Mouse (Mus musculus) lung, adult 2 months (tissue): ENCODE results near the gene Tubb4a. TPM values are rescaled to one million over a fixed set of nuclear protein-coding genes. Genes with fewer than 3 reads are reported as not detected.

ENCODE experiments used
- DNase-seq: peaks from one replicate; pipeline ENCODE4 v3.0.0; 2022
- H3K4me1 ChIP-seq: fragments of 200-500 bp; 2 replicates; pipeline ENCODE4 v1.6.1; 2011; ENCODE audit warnings: low read length; ENCODE audit not compliant: control insufficient read depth, insufficient read depth
- H3K4me3 ChIP-seq: fragments of 200-500 bp; replicated peaks from 2 replicates; pipeline ENCODE3; 2011; ENCODE audit warnings: low read depth, mild to moderate bottlenecking, control low read depth, low read length; ENCODE audit errors: extremely low read depth
- CTCF ChIP-seq: fragments of 200-500 bp; IDR thresholded peaks from 2 replicates; pipeline ENCODE4 v1.5.1; 2011; ENCODE audit warnings: mild to moderate bottlenecking, low read length, control low read depth; ENCODE audit not compliant: insufficient read depth
- POLR2A ChIP-seq: fragments of 200-500 bp; IDR thresholded peaks from 2 replicates; pipeline ENCODE4 v1.6.1; 2011; ENCODE audit warnings: low read depth, mild to moderate bottlenecking, control low read depth, low read length, borderline replicate concordance; ENCODE audit errors: extremely low read depth
- WGBS: fragments of 180-500 bp; shearing (Covaris S2); methylation state at CpG from one replicate; pipeline ENCODE4 v1.1.7; 2018; 5-methylcytosine and 5-hydroxymethylcytosine counted together
- polyA plus RNA-seq: library from polyadenylated mRNA; depleted of rRNA; stranded (reverse); fragments of >200 nt; gene quantifications from 2 replicates; pipeline ENCODE4 v1.2.3, GENCODE M21; 2012; rRNA removed

The Tubb4a gene
- polyA plus RNA-seq, 1 experiment: 37.7 TPM

GRCm38 (mm10) chr17:57031661-57032420 is 55.7 kb downstream of the Tubb4a start:
- Histone ChIP-seq H3K4me3 (peak overlapping the region; percentile 34), H3K4me1 (peaks cover 9% of the 10 kb centered on the region; the same call in 1 of the 2 replicates)
- peak; percentile 99 for DNase-seq
- WGBS: under 1% methylated on average over 38 of the region's 38 CpGs
- TF ChIP-seq CTCF: no peak
- TF ChIP-seq POLR2A: peak; percentile 96; the same call in 1 of the 2 replicates

- under 1% methylated on average over 97 of the region's 99 CpGs for WGBS
- DNase-seq: no peak
- Histone ChIP-seq H3K4me3 (peak within 1 kb of the TSS; percentile 62), H3K4me1 (peaks cover 9% of the 10 kb centered on the region; the same call in 1 of the 2 replicates)
- peak; percentile 58; the same call in 1 of the 2 replicates for TF ChIP-seq POLR2A
- no peak for TF ChIP-seq CTCF
These were observed 56.5 kb downstream of the Tubb4a start, which contains the start of gene Khsrp for GRCm38 (mm10) chr17:57030931-57031660. Gene Khsrp, minus strand, starts transcription at chr17:57031522.

Other genes with a start within 250 kb of the Tubb4a start
- gene Acsbg2, start 213.3 kb downstream of the Tubb4a start, polyA plus RNA-seq: not detected in 2 replicates
- 0.11 and 0.19 TPM in 2 replicates for gene 1700061G19Rik, start 212.3 kb downstream of the Tubb4a start, polyA plus RNA-seq
- gene Mllt1, start 152.4 kb downstream of the Tubb4a start, polyA plus RNA-seq: 58.2 and 59.4 TPM in 2 replicates
- 0.25 and 6.2 TPM in 2 replicates for gene Acer1, start 105.7 kb downstream of the Tubb4a start, polyA plus RNA-seq
- gene Clpp, start 97.5 kb downstream of the Tubb4a start, polyA plus RNA-seq: 103 and 108 TPM in 2 replicates
- 24.1 and 26.0 TPM in 2 replicates for gene Alkbh7, start 90.4 kb downstream of the Tubb4a start, polyA plus RNA-seq
- gene Pspn, start 87.8 kb downstream of the Tubb4a start, polyA plus RNA-seq: not detected in 2 replicates
- 22.3 and 23.4 TPM in 2 replicates for gene Gtf2f1, start 76.5 kb downstream of the Tubb4a start, polyA plus RNA-seq
- gene Gm17949, start 76.3 kb downstream of the Tubb4a start, polyA plus RNA-seq: 0.13 and 0.16 TPM in 2 replicates
- gene Khsrp, start 56.3 kb downstream of the Tubb4a start, polyA plus RNA-seq: 75.8 and 80.7 TPM in 2 replicates
- 0.18 TPM in 1 of 2 replicates, not detected in the other for gene Slc25a41, start 46.1 kb downstream of the Tubb4a start, polyA plus RNA-seq
- 75.5 and 89.4 TPM in 2 replicates for gene Crb3, start 28.7 kb downstream of the Tubb4a start, polyA plus RNA-seq
- gene Slc25a23, start 27.9 kb downstream of the Tubb4a start, polyA plus RNA-seq: 44.0 and 51.8 TPM in 2 replicates
- 12.1 and 18.1 TPM in 2 replicates for gene Dennd1c, start 9.3 kb downstream of the Tubb4a start, polyA plus RNA-seq
- 5.3 and 7.9 TPM in 2 replicates for gene Tnfsf9, start 17.5 kb upstream of the Tubb4a start, polyA plus RNA-seq
- not detected in 2 replicates for gene Cd70, start 62.0 kb upstream of the Tubb4a start, polyA plus RNA-seq
- gene Tnfsf14, start 106.4 kb upstream of the Tubb4a start, polyA plus RNA-seq: 1.8 and 1.9 TPM in 2 replicates
- gene C3, start 140.4 kb upstream of the Tubb4a start, polyA plus RNA-seq: 254 and 275 TPM in 2 replicates
- 62.1 and 68.2 TPM in 2 replicates for gene Gpr108, start 160.7 kb upstream of the Tubb4a start, polyA plus RNA-seq
- 43.0 and 50.7 TPM in 2 replicates for gene Trip10, start 161.7 kb upstream of the Tubb4a start, polyA plus RNA-seq
- gene Vav1, start 191.3 kb upstream of the Tubb4a start, polyA plus RNA-seq: 8.2 and 12.3 TPM in 2 replicates